Mouse (Mus musculus) hindbrain, embryonic 11.5 days (tissue): ENCODE measurements around the gene Fgfr4. TPM values are rescaled to one million over a fixed set of nuclear protein-coding genes. Genes with fewer than 3 reads are reported as not detected.
"Not testable (repeated sequence)": the region's sequence is repeated elsewhere in the genome, so short reads cannot be mapped to it uniquely, and the experiment has no call there.

ENCODE experiments used
- ATAC-seq: fragments of 200-750 bp; cut with Nextera tagmentation; 2 replicates; pipeline ENCODE4 v1.8.0; 2017; ENCODE audit warnings: mild to moderate bottlenecking, moderate TSS enrichment, moderate library complexity; ENCODE audit not compliant: low FRiP score
- DNase-seq: peaks from one replicate; pipeline ENCODE4 v3.0.0-alpha.2; 2015; ENCODE audit warnings: low spot score
- H3K27ac ChIP-seq: fragments of 300-500 bp; sonication (generic); 2 replicates; pipeline ENCODE4 v1.5.1; 2014; ENCODE audit warnings: mild to moderate bottlenecking, low read depth, low read length
- H3K27me3 ChIP-seq: fragments of 300-500 bp; sonication (generic); 2 replicates; pipeline ENCODE4 v1.6.1; 2014; ENCODE audit warnings: mild to moderate bottlenecking, low read length, moderate library complexity, mixed read lengths; ENCODE audit not compliant: control insufficient read depth, insufficient read depth
- H3K36me3 ChIP-seq: fragments of 300-500 bp; sonication (generic); 2 replicates; pipeline ENCODE4 v1.6.1; 2014; ENCODE audit warnings: mild to moderate bottlenecking, low read length, moderate library complexity, mixed read lengths; ENCODE audit not compliant: control insufficient read depth, insufficient read depth
- H3K4me1 ChIP-seq: fragments of 300-500 bp; sonication (generic); replicated peaks from 2 replicates; pipeline ENCODE4 v1.6.1; 2014; ENCODE audit warnings: low read length, mixed read lengths; ENCODE audit not compliant: control insufficient read depth, insufficient read depth
- H3K4me2 ChIP-seq: fragments of 300-500 bp; sonication (generic); replicated peaks from 2 replicates; pipeline ENCODE4 v1.6.1; 2014; ENCODE audit warnings: mild to moderate bottlenecking, low read depth, low read length
- H3K4me3 ChIP-seq: fragments of 300-500 bp; sonication (generic); 2 replicates; pipeline ENCODE4 v1.5.1; 2014; ENCODE audit warnings: low read depth, low read length
- H3K9ac ChIP-seq: fragments of 300-500 bp; sonication (generic); 2 replicates; pipeline ENCODE4 v1.6.1; 2014; ENCODE audit warnings: low read depth, low read length
- H3K9me3 ChIP-seq: fragments of 300-500 bp; sonication (generic); 2 replicates; pipeline ENCODE4 v1.6.1; 2016; ENCODE audit warnings: low read length; ENCODE audit not compliant: control insufficient read depth
- WGBS: fragments of 180-500 bp; shearing (Covaris S2); extraction: QIAGEN DNeasy Blood & Tissue Kit; methylation state at CpG from one replicate; pipeline ENCODE4 v1.1.7; 2014; 5-methylcytosine and 5-hydroxymethylcytosine counted together
- polyA plus RNA-seq: library from polyadenylated mRNA; unstranded; fragments of >200 nt; fragmentation: Nextera tagmentation; extraction: Ambion mirVana; gene quantifications from 2 replicates; pipeline ENCODE4 v1.2.1, GENCODE M21; 2014

The Fgfr4 gene
- polyA plus RNA-seq, 1 experiment from 2014 or later: 0.66 TPM

DNA sequence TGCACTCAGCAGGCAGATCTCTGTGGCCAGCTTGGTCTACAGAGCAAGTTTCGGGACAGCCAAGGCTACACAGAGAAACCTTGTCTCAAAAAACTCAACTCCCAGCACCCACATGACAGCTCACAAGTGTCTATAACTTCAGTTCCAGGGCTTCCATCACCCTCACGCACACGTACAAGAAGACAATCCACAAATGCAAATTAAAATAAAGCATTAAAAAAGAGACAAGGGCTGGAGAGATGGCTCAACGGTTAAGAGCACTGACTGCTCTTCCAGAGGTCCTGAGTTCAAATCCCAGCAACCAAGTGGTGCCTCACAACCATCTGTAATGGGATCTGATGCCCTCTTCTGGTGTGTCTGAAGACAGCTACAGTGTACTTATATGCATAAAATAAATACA is 50.3 kb downstream of the Fgfr4 start:
- H3K4me1 ChIP-seq, H3K27ac ChIP-seq, H3K9me3 ChIP-seq, DNase-seq, H3K4me2 ChIP-seq, H3K9ac ChIP-seq, H3K36me3 ChIP-seq, H3K27me3 ChIP-seq, ATAC-seq, H3K4me3 ChIP-seq: not testable (repeated sequence)
- 92% methylated on average over 4 of the region's 4 CpGs for WGBS

- H3K27me3 ChIP-seq: no peaks in the 10 kb centered on the region
- H3K4me2 ChIP-seq: no peak overlapping the region
- no peak overlapping the region for H3K4me3 ChIP-seq
- H3K9ac ChIP-seq: no peak overlapping the region
- no peak overlapping the region for H3K27ac ChIP-seq
- H3K4me1 ChIP-seq: no peaks in the 10 kb centered on the region
- 79% methylated on average over 9 of the region's 9 CpGs for WGBS
- H3K36me3 ChIP-seq: no peaks in the 10 kb centered on the region
- no peak for DNase-seq
- ATAC-seq: no peak
- H3K9me3 ChIP-seq: no peaks in the 10 kb centered on the region
These were observed 51.3 kb downstream of the Fgfr4 start for GRCm38 (mm10) chr13:55203740-55204139.

GRCm38 (mm10) chr13:55204667-55205389 is 52.4 kb downstream of the Fgfr4 start:
- no peaks in the 10 kb centered on the region for H3K36me3 ChIP-seq
- no peaks in the 10 kb centered on the region for H3K27me3 ChIP-seq
- no peak overlapping the region for H3K4me2 ChIP-seq
- WGBS: 89% methylated on average over 9 of the region's 11 CpGs
- no peaks in the 10 kb centered on the region for H3K9me3 ChIP-seq
- no peak for DNase-seq
- H3K9ac ChIP-seq: no peak overlapping the region
- H3K4me3 ChIP-seq: no peak overlapping the region
- H3K4me1 ChIP-seq: no peaks in the 10 kb centered on the region
- no peak overlapping the region for H3K27ac ChIP-seq
- ATAC-seq: no peak

DNA sequence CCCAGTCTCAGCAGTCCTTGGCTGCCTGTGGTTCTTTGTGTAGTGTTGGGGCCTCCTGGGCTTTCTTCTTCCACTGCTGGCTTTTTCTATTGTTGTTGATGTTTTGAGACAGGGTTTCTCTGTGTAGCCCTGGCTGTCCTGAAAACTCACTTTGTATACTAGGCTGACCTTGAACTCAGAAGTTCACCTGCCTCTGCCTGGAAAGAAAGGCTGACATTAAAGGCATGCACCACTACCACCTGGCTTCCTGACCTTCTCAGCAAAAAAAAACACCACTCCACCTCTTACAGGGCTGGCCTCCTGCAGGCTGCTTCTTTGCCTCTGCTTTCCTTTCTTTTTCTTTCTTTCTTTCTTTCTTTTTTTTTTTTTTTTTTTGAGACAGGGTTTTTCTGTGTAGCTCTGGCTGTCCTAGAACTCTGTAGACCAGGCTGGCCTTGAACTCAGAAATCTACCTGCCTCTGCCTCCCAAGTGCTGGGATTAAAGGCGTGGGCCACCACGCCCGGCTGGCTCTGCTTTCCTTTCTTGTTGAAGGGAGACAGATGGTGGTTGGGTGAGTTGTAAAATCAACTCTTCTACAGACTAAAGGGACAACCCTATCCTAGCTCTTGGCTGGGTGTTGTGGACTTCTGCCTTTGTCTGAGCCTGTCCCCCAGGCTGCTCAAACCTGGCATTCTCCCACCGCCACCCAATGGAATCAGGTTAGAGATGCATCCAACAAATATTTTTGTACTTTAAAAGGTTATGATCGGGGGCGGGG is 53.2 kb downstream of the Fgfr4 start:
- Histone ChIP-seq H3K4me1 (0 out of 2 replicates have a peak, but pooled peaks cover 2% of the 10 kb centered on the region), H3K9me3 (no peaks in the 10 kb centered on the region), H3K9ac (no peak overlapping the region), H3K4me3 (no peak overlapping the region), H3K4me2 (no peak overlapping the region), H3K36me3 (no peaks in the 10 kb centered on the region), H3K27ac (no peak overlapping the region), H3K27me3 (no peaks in the 10 kb centered on the region)
- WGBS: 85% methylated on average over 6 of the region's 6 CpGs
- no peak for DNase-seq
- no peak for ATAC-seq

DNA sequence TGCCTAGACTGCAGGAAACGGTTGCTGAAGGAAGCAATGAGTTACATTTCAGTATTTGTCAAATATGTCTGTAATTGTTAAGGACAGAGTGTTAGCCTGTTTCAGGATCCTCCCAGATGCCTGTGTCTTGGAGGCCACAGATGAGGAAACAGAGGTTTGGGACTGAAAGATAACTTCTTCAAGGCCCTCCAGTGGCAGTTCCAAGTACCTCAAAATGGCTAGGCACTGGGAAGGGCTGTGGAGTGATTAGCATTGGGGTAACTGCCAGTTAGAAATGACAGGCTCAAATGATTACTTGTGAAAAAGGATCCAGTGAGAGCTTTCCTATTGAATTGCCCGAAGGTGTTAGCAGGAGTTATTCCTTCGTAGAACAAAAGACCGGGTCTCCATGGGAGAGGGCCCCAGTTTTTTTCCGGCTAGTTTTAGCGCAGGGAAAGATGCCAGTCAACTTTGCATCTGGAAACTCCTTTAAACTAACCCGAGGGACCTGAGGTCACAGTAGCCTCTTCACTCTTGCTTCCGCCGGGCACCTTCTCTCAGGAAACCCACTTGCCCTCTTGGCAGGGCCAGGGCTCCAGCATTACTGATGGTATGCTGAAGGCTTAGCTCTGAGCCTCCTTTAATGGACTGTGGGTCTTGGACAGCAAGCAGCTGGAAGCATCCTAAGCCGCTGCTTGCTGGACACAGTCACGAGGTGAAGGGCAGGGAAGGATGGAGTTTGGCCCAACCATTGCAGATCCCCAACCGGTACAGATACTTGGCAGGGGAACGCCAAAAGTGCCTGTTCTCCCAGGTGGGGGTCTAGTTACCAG is 56.6 kb downstream of the Fgfr4 start:
- Histone ChIP-seq H3K4me1 (peaks cover 8% of the 10 kb centered on the region), H3K27ac (no peak overlapping the region), H3K4me3 (no peak overlapping the region), H3K9me3 (no peaks in the 10 kb centered on the region), H3K4me2 (no peak overlapping the region), H3K36me3 (no peaks in the 10 kb centered on the region), H3K9ac (no peak overlapping the region), H3K27me3 (no peaks in the 10 kb centered on the region)
- no peak for ATAC-seq
- WGBS: 69% methylated on average over 13 of the region's 13 CpGs
- peak; percentile 12 for DNase-seq

- Histone ChIP-seq H3K27me3 (no peaks in the 10 kb centered on the region), H3K4me3 (peak within 1 kb of the TSS; percentile 83), H3K9ac (peak within 1 kb of the TSS; percentile 96), H3K4me2 (peak within 1 kb of the TSS; percentile 88), H3K4me1 (peaks cover 8% of the 10 kb centered on the region), H3K27ac (peak within 1 kb of the TSS; percentile 99), H3K9me3 (no peaks in the 10 kb centered on the region), H3K36me3 (no peaks in the 10 kb centered on the region)
- ATAC-seq (peak; percentile 18; the same call in 1 of the 2 replicates), DNase-seq (no peak)
- 18% methylated on average over 29 of the region's 31 CpGs for WGBS
These were observed 57.3 kb downstream of the Fgfr4 start, which contains the start of gene Nsd1 for GRCm38 (mm10) chr13:55209649-55210192. Gene Nsd1 (plus strand): TSS chr13:55209782.

DNA sequence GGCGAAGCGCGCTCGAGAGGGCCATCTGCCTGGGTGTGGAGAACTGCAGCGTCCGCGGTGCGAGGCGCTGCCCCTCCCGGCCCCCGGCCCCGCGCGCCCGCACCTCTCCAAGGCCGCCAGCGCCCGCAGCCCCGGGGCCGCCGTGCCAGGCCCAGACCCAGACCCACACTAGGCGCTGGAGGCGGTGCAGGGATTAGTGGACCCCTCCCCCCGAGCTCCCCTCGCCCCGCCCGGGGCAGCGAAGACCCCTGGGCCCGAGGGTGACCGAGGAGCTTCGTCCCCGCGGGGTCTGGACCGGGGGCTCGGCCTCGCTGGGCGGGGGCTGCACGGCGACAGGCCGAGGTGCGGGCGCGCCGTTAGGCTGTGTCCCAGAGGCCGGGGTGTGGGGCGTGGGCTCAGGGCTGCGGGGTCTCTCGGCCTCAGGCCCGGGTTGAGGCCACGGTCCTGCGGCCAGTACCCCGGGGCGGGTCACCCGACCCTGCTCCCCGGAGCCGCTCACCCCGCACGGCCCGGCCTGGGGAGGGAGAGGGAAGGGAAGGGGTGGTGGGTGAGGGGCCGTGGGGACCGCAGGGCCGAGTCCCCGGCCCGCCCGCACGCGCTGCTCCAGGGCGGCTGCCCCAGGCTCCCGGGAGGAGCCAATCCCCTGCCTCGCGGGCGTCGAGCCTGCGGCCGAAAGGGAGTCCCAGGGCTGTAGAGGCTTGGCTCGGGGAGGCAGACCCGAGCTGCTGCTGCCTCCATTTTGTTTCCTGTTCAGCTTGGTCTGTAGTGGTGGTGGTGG is 57.9 kb downstream of the Fgfr4 start:
- Histone ChIP-seq H3K27me3 (no peaks in the 10 kb centered on the region), H3K27ac (peak overlapping the region; percentile 99), H3K9ac (peak overlapping the region; percentile 96), H3K4me3 (peak overlapping the region; percentile 83), H3K36me3 (no peaks in the 10 kb centered on the region), H3K9me3 (no peaks in the 10 kb centered on the region), H3K4me2 (peak overlapping the region; percentile 88), H3K4me1 (peaks cover 8% of the 10 kb centered on the region)
- ATAC-seq (peak; percentile 66), DNase-seq (peak; percentile 81)
- WGBS: under 1% methylated on average over 43 of the region's 77 CpGs

GRCm38 (mm10) chr13:55210971-55211220 is 58.5 kb downstream of the Fgfr4 start:
- H3K36me3 ChIP-seq: no peaks in the 10 kb centered on the region
- H3K9me3 ChIP-seq: no peaks in the 10 kb centered on the region
- peaks cover 8% of the 10 kb centered on the region for H3K4me1 ChIP-seq
- ATAC-seq (peak; percentile 76), DNase-seq (no peak)
- WGBS: 2% methylated on average over 15 of the region's 17 CpGs
- peak overlapping the region; percentile 83 for H3K4me3 ChIP-seq
- no peaks in the 10 kb centered on the region for H3K27me3 ChIP-seq
- peak overlapping the region; percentile 99 for H3K27ac ChIP-seq
- H3K9ac ChIP-seq: peak overlapping the region; percentile 96
- H3K4me2 ChIP-seq: peak overlapping the region; percentile 88
